Mouse (Mus musculus) megakaryocyte, embryonic 14.5 days (primary cell): ENCODE results near the gene Trpc4ap. TPM values are rescaled to one million over a fixed set of nuclear protein-coding genes. Genes with fewer than 3 reads are reported as not detected.

Source experiments
- H3K27me3 ChIP-seq: replicated peaks from 2 replicates; pipeline ENCODE3; 2012; ENCODE audit warnings: inconsistent platforms
- H3K36me3 ChIP-seq: replicated peaks from 2 replicates; pipeline ENCODE3; 2012; ENCODE audit warnings: low read length, inconsistent platforms, mixed read lengths
- H3K4me1 ChIP-seq: 2 replicates; pipeline ENCODE4 v1.6.1; 2012; ENCODE audit warnings: inconsistent platforms
- H3K4me3 ChIP-seq: replicated peaks from 2 replicates; pipeline ENCODE3; 2012; ENCODE audit warnings: moderate library complexity, mild to moderate bottlenecking, inconsistent platforms
- H3K9me3 ChIP-seq: 2 replicates; pipeline ENCODE4 v1.6.1; 2012; ENCODE audit warnings: inconsistent platforms
- FLI1 ChIP-seq: IDR thresholded peaks from 2 replicates; pipeline ENCODE4 v1.6.1; 2012; ENCODE audit warnings: low read length, inconsistent platforms, mixed read lengths
- GATA1 ChIP-seq: IDR thresholded peaks from 3 replicates; pipeline ENCODE4 v1.6.1; 2012; ENCODE audit warnings: mixed read lengths, low read length, inconsistent platforms, borderline replicate concordance
- polyA plus RNA-seq: library from polyadenylated mRNA; stranded (reverse); fragments of >175 nt; gene quantifications from 2 replicates; pipeline ENCODE4 v1.2.3, GENCODE M21; 2012; ENCODE audit warnings: low replicate concordance; ENCODE audit not compliant: insufficient read depth

The Trpc4ap gene
- polyA plus RNA-seq, 1 experiment, result 80.8 TPM

DNA sequence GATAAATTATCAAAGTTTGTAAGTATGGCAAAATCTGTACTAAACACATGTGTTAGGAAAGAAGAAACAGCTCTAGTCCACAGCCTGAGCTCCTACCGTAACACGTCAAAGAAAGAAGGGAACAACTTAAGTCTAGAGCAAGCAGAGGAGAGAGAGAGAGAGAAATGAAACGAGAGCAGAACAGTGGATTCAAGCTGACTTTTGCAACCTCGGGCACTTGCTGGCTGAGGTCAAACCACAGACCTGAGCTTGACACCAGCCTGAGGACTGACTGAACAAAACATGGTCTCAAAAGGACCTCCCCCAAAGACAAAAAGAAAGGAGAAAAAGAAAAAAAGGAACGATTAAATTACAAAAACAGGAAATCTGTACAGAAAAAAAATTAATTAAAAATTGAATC lies 11.6 kb downstream of the Trpc4ap start:
- Histone ChIP-seq H3K27me3 (no peaks in the 10 kb centered on the region), H3K4me3 (peak overlapping the region; percentile 18), H3K9me3 (no peaks in the 10 kb centered on the region), H3K36me3 (peaks cover 19% of the 10 kb centered on the region), H3K4me1 (peaks cover 62% of the 10 kb centered on the region)
- no peak for TF ChIP-seq GATA1
- no peak for TF ChIP-seq FLI1

DNA sequence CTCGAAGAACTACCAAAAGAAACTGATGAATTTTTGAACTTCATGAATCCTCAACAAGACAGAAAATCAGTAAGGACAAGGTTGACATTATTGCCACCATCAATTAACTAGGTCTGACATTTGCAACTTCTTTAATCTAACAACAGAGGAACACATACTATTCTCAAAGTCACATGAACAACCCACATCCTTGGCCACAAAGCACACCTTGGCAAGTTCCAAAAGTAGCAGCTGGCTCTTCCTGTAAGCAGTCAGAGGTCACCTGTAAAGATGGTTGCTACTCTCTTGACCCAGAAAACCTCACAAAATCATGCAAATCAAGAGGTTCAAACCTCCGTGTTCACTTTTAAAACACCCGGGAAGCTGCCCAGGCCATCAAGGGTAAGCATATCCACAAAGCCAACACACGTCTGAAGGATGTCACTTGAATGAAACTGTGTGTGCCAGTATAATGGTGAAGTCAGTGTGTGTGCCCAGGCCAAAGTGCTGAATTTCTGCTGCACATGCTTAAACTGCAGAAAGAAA lies 12.5 kb downstream of the Trpc4ap start:
- H3K4me3 ChIP-seq, result no peak overlapping the region
- peaks cover 71% of the 10 kb centered on the region for H3K4me1 ChIP-seq
- H3K27me3 ChIP-seq, result no peaks in the 10 kb centered on the region
- no peaks in the 10 kb centered on the region for H3K9me3 ChIP-seq
- TF ChIP-seq FLI1 (no peak), GATA1 (no peak)
- peaks cover 17% of the 10 kb centered on the region for H3K36me3 ChIP-seq

DNA sequence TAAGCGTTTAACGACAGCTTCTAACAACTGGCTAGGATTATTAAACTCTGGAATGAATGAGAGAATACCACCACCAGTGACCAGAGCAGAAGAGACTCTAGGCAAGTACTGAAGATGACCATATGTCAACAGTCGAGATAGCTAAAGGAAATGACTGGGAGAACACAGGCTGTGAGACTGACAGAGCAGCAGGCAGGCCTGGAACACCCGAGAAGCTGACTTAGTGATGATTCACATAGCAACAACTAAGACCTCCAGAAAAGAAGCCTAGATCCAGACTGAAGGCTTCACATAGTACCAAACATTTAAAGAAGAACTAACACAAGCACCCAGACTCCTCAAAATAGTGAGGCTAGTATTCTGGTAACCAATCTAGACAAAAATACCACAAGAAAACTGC lies 17.1 kb downstream of the Trpc4ap start:
- Histone ChIP-seq H3K9me3 (no peaks in the 10 kb centered on the region), H3K4me3 (peak overlapping the region; percentile 71), H3K27me3 (no peaks in the 10 kb centered on the region), H3K4me1 (peaks cover 59% of the 10 kb centered on the region), H3K36me3 (peaks cover 44% of the 10 kb centered on the region)
- TF ChIP-seq GATA1 (no peak), FLI1 (no peak)

DNA sequence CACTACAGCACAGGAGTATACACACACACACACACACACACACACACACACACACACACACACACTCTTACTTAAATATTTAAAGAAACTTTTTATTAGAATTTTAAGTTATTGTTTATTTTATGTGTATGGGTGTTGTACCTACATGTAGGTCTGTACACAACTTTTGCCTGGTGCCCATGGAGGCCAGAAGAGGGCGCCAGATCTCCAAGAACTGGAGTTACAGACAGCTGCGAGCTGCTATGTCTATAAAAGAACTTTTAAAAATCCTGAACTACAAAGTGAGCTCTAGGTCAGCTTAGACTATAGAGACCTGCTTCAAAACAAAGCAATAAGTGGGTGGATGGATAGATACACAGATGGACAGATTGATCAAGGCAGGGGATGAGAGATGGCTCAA lies 18.6 kb downstream of the Trpc4ap start:
- Histone ChIP-seq H3K36me3 (peaks cover 49% of the 10 kb centered on the region), H3K4me3 (no peak overlapping the region), H3K4me1 (peaks cover 44% of the 10 kb centered on the region), H3K27me3 (no peaks in the 10 kb centered on the region), H3K9me3 (no peaks in the 10 kb centered on the region)
- TF ChIP-seq GATA1 (no peak), FLI1 (no peak)

DNA sequence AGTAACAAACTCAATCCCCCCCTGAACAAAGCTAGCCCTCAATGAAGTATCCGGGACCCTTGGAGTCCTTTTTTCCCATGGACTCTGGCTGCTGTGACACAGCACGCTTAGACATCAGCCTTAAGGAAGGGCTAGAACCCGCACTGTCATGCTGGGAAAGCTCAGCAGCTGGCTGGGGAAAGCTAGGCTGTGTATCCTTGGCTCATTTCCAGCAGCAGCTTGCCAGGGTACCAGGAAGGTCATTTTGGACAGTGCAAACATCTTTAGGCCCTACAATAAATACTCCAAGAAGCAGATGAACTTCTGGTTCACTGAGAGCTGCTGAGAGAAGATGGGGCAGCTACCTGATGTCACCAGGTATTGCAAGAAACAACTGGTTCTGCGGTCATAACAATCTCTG lies 20.9 kb downstream of the Trpc4ap start:
- no peaks in the 10 kb centered on the region for H3K27me3 ChIP-seq
- H3K4me1 ChIP-seq, result peaks cover 32% of the 10 kb centered on the region
- TF ChIP-seq GATA1, result no peak
- no peak for TF ChIP-seq FLI1
- H3K4me3 ChIP-seq, result no peak overlapping the region
- peaks cover 61% of the 10 kb centered on the region for H3K36me3 ChIP-seq
- H3K9me3 ChIP-seq, result no peaks in the 10 kb centered on the region

DNA sequence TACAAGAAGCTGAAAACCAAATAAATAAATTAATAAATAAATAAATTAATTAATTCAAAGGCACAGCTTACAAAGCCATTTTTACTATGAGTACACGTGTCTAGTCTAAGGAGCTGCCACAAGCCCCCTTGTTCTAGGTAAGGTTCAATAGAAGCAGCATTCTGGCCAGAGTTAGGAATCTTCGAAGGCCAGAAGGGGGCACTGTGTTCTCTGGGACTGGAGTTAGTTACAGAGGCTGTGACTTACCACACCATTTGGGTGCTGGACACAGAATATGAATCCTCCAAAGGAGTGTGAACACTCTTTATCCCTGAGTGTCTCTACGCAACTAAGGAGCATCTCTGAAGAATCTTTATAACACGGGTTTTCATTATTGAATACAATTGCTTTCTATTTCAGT lies 23.7 kb downstream of the Trpc4ap start:
- H3K36me3 ChIP-seq, result peaks cover 89% of the 10 kb centered on the region
- peaks cover 7% of the 10 kb centered on the region for H3K4me1 ChIP-seq
- H3K4me3 ChIP-seq, result no peak overlapping the region
- H3K27me3 ChIP-seq, result no peaks in the 10 kb centered on the region
- H3K9me3 ChIP-seq, result no peaks in the 10 kb centered on the region
- TF ChIP-seq FLI1 (no peak), GATA1 (no peak)

DNA sequence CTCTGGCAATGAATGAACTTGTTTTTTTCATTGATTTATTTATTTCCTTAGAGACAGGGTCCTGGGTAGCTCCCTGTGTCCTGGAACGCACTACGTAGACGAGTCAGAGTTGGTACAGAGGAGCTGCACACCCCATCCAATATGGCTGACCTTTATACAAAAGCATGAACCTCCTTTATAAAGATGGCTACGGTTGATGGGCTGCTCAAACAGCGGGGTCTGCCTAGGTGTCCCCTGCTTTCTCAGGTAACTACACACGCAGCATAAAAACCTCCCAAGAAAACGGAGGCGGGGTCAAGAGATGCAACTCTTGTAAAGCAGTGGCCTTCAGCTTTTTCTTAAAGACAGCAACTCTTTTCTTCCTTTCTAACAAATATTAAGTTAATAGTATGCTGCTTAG lies 24.3 kb downstream of the Trpc4ap start:
- H3K36me3 ChIP-seq, result peaks cover 91% of the 10 kb centered on the region
- TF ChIP-seq FLI1 (no peak), GATA1 (no peak)
- H3K9me3 ChIP-seq, result no peaks in the 10 kb centered on the region
- no peak overlapping the region for H3K4me3 ChIP-seq
- peaks cover 4% of the 10 kb centered on the region; the same call in 1 of the 2 replicates for H3K4me1 ChIP-seq
- no peaks in the 10 kb centered on the region for H3K27me3 ChIP-seq

DNA sequence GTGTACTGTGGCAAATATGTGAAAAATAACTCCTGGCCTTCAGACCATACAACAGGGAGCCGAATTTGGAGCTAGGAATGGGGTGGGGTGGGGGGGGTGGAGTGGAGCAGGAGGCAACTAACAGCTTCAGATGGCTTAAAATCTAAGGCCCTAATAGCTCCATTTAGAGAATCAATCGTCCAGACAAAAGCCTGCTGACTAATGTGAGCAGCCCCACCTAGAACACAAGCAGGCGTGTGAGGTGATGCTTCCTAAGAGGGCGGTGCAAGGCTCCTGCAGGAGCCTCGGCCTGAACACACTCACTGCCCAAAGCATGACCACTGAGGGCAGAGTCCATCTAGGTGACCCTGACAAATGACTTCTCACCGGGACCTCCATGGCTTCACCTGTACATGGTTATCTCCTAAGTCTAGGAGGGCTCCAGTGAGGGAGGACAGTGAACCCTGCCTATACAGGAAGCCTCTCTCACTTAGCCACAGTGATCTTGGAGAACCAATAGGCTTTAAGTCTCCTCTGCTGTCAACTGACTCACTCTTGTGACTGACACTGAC lies 28.2 kb downstream of the Trpc4ap start:
- TF ChIP-seq FLI1, result no peak
- TF ChIP-seq GATA1, result no peak
- H3K36me3 ChIP-seq, result peaks cover 92% of the 10 kb centered on the region
- H3K9me3 ChIP-seq, result no peaks in the 10 kb centered on the region
- no peak overlapping the region for H3K4me3 ChIP-seq
- H3K27me3 ChIP-seq, result no peaks in the 10 kb centered on the region
- H3K4me1 ChIP-seq, result no peaks in the 10 kb centered on the region

DNA sequence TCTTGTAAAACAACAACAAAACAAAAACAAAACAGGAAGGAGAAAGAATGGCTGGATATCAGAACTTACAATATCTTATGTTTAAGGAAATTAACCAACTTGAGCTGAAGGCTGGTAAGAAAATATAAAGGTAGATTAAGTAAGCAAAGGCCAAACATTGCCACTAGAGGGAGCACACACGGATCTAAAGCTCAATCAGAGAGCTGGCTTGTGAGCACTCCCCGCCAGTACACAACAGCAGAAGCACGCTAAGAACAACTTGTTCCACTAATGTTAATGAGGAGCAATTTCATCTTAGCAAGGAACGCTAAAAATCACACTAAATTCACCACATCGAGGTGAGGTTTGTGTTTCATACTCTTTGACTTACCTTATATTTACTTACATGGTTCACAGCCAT lies 29.1 kb downstream of the Trpc4ap start:
- Histone ChIP-seq H3K9me3 (no peaks in the 10 kb centered on the region), H3K4me3 (no peak overlapping the region), H3K27me3 (no peaks in the 10 kb centered on the region), H3K36me3 (peaks cover 91% of the 10 kb centered on the region), H3K4me1 (no peaks in the 10 kb centered on the region)
- TF ChIP-seq FLI1 (no peak), GATA1 (no peak)

DNA sequence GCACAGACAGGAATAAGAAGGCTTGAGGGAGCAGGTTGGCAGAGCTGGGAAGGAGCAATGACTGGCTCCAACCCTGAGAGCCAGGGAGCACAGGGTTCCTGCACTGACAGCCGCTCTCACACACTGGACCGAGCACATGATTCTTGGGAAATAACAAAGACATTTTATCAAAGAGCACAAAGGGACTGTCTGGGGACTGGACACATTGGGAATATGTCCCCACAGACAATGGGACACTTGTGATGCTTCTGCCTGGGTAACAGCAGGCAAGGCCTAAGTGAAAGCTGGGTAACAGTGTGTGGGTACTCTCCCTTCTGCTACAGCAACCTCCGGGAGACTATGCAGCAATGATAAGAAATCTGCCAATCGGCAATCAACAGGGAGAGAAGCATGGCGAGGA lies 29.8 kb downstream of the Trpc4ap start:
- H3K4me1 ChIP-seq, result no peaks in the 10 kb centered on the region
- TF ChIP-seq FLI1 (no peak), GATA1 (no peak)
- no peaks in the 10 kb centered on the region for H3K27me3 ChIP-seq
- no peak overlapping the region for H3K4me3 ChIP-seq
- peaks cover 91% of the 10 kb centered on the region for H3K36me3 ChIP-seq
- no peaks in the 10 kb centered on the region for H3K9me3 ChIP-seq

DNA sequence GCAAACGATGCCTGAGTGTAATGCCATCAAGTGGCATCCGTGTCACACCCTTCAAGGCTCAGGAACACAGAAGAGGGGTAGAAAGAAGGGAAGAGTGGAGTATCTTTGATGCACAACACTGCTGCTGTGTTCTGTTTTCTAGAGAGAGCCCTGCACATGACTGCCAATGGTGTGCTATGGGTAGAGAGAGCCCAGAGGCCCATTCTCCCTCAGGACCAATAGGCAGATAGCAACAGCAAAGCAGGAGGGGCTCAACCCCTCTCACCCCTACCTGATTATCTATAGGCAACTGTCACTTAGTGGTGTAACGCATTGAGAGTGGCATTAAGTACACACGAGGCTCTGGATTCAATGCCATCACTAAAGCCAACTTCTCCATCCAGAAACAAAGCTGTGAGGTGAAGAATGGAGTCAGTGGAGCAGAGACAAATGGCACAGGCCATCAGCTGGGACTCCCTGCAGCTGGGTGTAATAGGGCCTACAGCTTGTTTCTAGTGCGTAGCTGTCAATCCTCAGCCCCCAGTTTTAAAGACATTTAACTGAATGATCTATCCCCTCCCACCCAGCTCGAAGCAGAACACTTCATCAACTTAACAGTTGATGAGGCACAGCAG lies 36.3 kb downstream of the Trpc4ap start:
- Histone ChIP-seq H3K36me3 (peaks cover 94% of the 10 kb centered on the region), H3K27me3 (no peaks in the 10 kb centered on the region), H3K4me1 (no peaks in the 10 kb centered on the region), H3K4me3 (no peak overlapping the region), H3K9me3 (no peaks in the 10 kb centered on the region)
- TF ChIP-seq GATA1, result no peak
- no peak for TF ChIP-seq FLI1
